Mouse (Mus musculus): ENCODE results near the gene AC141477.1. TPM values are rescaled to one million over a fixed set of nuclear protein-coding genes. Genes with fewer than 3 reads are reported as not detected.

AC141477.1 gene
- polyA plus RNA-seq, 1 experiment from 2014 or later: not detected

Other genes with a start within 250 kb of the AC141477.1 start
- 357 and 385 TPM in 2 replicates for gene Prmt2, start 202.6 kb downstream of the AC141477.1 start, polyA plus RNA-seq (2014; fragmentation: Nextera tagmentation; extraction: Ambion mirVana)
- gene S100b, start 186.6 kb downstream of the AC141477.1 start, polyA plus RNA-seq (2014; fragmentation: Nextera tagmentation; extraction: Ambion mirVana): 1.1 and 1.2 TPM in 2 replicates
- gene Dip2a, start 95.2 kb downstream of the AC141477.1 start, polyA plus RNA-seq (2014; fragmentation: Nextera tagmentation; extraction: Ambion mirVana): 9.3 and 12.9 TPM in 2 replicates
- gene Pcnt, start 2.3 kb upstream of the AC141477.1 start, polyA plus RNA-seq (2014; fragmentation: Nextera tagmentation; extraction: Ambion mirVana): 7.0 and 11.9 TPM in 2 replicates
- gene 2610028H24Rik, start 8.6 kb upstream of the AC141477.1 start, polyA plus RNA-seq (2014; fragmentation: Nextera tagmentation; extraction: Ambion mirVana): not detected in 2 replicates
- gene Mcm3ap, start 28.5 kb upstream of the AC141477.1 start, polyA plus RNA-seq (2014; fragmentation: Nextera tagmentation; extraction: Ambion mirVana): 71.2 and 78.3 TPM in 2 replicates
- gene Ybey, start 28.7 kb upstream of the AC141477.1 start, polyA plus RNA-seq (2014; fragmentation: Nextera tagmentation; extraction: Ambion mirVana): 5.3 and 5.5 TPM in 2 replicates
- gene Lss, start 91.1 kb upstream of the AC141477.1 start, polyA plus RNA-seq (2014; fragmentation: Nextera tagmentation; extraction: Ambion mirVana): 36.8 and 45.9 TPM in 2 replicates
- not detected in 2 replicates for gene Spatc1l, start 121.8 kb upstream of the AC141477.1 start, polyA plus RNA-seq (2014; fragmentation: Nextera tagmentation; extraction: Ambion mirVana)
- not detected in 2 replicates for gene Ftcd, start 135.2 kb upstream of the AC141477.1 start, polyA plus RNA-seq (2014; fragmentation: Nextera tagmentation; extraction: Ambion mirVana)
- 1.6 and 11.4 TPM in 2 replicates for gene Col6a2, start 183.2 kb upstream of the AC141477.1 start, polyA plus RNA-seq (2014; fragmentation: Nextera tagmentation; extraction: Ambion mirVana)

Data from midbrain, embryonic 14.5 days (tissue).